Mouse (Mus musculus): ENCODE measurements around the gene Psma2. TPM values are rescaled to one million over a fixed set of nuclear protein-coding genes. Genes with fewer than 3 reads are reported as not detected.

Psma2 gene
- total RNA-seq (2022): 10 to 100 TPM; 61.1 to 67.5 (median 63.3) TPM

DNA sequence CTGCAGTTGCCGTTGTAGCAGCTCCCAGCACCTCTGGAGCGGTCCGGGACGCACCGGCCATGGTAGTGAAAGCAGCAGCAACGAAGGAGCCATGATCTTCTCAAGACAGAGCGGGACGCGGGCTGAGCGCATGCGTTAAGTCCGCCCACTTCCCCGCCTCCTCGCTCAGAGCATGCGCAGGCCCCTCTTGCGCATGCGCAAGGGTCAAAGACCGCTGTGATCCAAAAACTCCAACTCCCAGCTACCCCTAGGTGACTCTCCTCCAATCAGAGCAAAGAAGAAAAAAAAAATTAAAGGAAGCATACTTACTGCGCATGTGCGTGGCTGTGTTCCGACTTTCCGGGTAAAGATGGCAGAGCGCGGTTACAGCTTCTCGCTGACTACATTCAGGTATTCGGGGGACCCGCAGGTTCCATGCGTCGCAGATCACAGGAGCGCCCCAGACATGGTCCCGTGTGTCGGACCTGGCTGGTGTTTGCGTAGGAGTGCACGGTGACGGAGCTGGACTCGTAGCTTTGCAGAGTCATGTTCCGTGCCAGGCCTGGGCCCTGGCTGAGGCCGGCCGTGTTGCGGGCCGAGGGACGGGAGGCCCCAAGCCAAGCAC lies at the start of gene Psma2, which contains the start of gene Mrpl32:
Gene Psma2, plus strand, starts transcription at position 315 of the 604 bp plus-strand sequence.
Gene Mrpl32, minus strand, starts transcription at position 240 of the 604 bp plus-strand sequence.
- peak; percentile 97 for DNase-seq (ENCODE audit: low spot score in 2 of 2)

DNA sequence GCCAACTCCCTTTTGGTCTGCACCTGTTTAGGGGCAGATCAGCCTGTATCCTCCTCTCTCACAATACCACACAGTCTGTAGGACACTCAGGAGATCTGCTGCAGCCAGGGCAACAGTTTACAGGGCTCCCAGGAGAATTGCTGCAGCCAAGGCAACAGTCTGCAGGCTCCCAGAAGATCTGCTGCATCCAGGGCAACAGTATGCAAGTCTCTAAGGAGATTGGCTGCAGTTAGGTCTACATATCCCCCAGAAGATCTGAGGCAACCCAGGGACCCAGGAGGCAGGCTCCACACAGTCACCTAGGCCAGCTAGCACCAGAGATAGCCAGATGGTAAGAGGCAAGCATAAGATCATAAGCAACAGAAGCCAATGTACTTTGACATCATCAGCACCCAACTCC lies 38.9 kb upstream of the Psma2 start:
- no peak for DNase-seq (ENCODE audit: low spot score in 2 of 2)

DNA sequence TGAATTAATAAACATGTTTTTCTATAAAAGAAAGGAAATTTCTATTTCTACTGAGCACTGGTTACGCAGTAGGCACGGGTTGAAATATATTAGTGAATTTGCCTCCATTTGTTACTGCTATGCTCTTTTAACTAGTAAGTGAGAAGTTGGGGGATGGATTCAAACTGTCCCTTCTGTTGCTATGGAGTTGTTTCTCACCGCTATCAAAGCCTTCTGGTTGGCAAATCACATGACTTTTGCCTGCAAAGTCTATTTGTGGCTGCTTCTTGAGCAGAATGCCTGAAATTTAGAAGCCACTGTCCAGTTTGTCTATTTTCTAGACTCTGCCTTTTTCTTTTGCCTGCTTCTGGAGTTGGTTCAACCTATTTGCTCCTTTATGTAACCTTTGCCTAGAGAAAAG lies 32.6 kb upstream of the Psma2 start:
- DNase-seq (ENCODE audit: low spot score in 2 of 2): no peak

DNA sequence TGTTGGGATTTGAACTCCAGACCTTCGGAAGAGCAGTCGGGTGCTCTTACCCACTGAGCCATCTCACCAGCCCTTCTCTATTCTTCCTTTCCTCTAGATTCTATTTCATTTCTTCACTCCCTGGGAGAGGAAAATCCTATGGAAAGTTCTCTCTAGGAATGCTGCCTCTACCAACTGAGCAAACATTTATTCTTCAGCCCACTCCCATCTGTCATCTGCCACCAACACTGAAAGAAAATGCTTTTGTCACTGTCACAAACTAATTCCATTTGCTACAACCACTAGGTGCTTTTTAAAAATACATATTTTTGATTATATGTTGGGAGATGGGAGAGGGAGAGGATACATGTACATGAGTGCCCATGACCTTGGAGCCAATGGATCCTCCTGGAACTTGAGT lies 10.3 kb upstream of the Psma2 start:
- DNase-seq (ENCODE audit: low spot score in 2 of 2): no peak

DNA sequence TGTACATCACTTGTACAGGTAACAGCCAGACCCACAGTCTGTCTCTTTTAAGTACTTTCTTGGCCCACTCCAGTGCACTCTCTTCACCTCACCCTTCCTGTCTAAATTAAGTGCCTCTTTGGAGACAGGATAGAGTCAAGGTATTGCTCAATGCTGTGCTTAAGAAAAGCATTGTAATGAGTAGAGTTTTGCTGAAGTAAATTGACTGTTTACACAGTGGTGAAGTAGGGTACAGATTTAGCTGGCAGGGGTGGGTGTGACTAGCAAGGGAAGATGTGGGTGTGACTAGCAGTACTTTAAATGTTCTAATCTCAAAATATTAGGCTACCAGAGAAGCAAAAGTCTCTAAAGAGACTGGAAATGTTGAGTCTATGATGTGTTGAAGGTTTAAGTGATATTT lies 5.4 kb upstream of the Psma2 start:
- DNase-seq (ENCODE audit: low spot score in 2 of 2): no peak

DNA sequence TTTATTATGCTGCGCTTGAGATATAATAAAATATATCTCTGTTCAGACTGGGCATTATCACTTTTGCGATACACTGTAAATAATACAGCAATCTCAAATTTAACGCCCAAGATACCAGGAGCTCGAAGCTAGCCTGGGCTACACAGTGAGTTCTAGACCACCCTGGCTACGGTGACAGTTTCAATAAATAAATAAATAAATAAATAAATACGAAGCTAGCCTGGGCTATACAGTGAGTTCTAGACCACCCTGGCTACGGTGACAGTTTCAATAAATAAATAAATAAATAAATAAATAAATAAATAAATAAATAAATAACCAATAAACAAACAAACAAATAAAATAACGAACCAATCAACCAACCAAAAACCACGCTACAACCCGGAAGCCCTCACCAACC lies 577 bp upstream of the Psma2 start:
- DNase-seq (ENCODE audit: low spot score in 2 of 2): no peak

DNA sequence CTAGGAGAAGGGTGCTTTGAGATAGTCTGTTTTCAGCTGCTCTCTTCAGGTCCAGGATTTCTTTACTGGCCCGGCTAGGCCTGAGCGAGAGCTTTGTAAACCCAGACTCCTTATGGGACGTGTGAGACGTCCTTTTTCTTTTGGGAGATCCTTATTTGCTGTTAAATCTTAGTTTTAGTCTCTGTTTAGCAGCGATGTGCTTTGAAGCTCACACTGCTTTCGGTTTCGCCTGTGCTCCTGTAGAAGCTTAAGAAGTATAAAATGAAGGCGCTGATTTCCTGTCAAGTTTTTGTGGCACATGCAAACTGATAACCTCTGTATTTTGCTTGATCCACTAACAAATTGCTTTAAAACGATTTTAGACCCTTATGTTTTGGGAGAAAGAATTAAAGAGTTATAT lies 513 bp downstream of the Psma2 start:
- no peak for DNase-seq (ENCODE audit: low spot score in 2 of 2)

DNA sequence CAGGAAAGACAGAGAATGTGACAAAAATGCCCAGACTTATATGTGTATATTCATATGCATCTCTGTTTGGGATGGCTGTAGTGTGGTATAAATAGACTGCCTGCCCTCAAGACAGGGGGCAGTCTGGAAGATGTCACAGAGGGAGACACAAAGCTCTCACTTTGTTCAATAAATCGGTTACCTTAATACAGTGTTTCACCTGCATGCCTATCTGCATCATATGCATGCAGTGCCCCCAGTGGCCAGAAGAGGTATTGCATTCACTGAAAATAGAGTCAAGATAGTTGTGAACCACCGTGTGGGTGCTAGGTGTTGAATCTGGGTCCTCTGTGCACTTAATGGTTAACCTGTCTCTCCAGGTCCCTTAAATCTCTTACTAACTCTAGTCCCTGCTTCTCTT lies 5.7 kb downstream of the Psma2 start:
- DNase-seq (ENCODE audit: low spot score in 2 of 2): peak; percentile 33 to 59

DNA sequence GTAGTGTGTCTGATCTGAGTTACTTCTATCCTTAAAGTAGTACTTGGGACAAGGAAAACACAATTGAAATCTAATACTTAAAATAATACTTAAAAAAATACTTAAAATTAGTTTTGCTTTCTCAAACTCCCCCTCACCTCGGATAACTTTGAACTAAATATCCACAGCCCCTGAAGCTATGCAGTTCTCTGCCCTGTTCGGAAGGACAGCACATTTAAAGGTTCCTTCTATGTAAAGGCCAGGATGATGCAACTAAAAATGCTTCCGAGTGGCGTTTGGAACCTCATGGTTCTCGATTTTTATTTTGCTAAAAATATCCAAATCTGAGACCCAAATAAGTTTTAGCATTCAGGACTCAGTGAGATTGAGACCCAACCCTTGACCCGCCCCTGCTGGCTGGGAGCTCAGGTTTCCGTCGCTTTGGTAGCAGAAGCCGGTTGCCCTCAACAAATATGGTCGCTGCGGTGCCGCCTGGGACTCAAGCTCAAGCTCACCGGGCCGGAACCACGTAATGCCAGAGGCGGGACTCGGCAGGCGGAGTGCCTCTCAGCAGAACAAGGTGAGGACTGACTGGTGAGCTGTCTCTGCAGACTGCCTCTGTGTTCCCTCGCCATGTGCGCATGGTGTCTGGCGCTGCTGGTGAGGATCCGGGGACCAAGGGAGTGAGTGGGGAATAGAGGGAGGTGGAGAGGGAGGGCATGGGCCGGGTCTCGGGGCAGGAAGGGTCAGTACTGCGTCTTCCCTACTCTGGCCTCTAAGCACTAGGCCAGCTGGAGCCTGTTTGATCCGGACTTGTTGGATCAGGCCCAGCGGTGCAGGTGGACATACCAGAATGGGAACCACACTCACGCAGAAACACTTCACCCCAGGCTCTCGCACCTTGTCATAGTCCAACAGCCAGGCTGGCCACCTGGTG lies 16.9 kb downstream of the Psma2 start, which contains the start of gene AW209491:
Gene AW209491, plus strand, starts transcription at position 429 of the 916 bp plus-strand sequence.
- peak; percentile 93 to 96 for DNase-seq (ENCODE audit: low spot score in 2 of 2)

DNA sequence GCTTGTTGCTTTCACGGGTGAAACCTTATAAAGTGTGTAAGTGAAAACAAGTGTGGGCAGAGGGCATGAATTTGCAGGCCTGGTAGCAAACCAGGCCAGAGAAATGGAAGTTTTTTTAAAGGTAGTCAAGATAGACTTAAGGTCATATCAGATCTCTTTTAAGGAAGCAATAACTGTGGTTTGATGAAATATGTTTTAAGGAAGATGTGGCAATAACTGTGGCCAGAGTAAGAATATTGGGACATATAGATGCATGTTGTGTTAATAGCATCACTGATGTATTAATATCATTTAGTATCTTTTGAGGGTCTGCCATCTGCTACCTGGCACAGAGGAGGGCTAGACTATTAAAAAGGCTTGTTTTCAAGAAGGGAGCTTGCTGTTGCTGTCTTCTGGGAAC lies 27.0 kb downstream of the Psma2 start:
- no peak for DNase-seq (ENCODE audit: low spot score in 2 of 2)

DNA sequence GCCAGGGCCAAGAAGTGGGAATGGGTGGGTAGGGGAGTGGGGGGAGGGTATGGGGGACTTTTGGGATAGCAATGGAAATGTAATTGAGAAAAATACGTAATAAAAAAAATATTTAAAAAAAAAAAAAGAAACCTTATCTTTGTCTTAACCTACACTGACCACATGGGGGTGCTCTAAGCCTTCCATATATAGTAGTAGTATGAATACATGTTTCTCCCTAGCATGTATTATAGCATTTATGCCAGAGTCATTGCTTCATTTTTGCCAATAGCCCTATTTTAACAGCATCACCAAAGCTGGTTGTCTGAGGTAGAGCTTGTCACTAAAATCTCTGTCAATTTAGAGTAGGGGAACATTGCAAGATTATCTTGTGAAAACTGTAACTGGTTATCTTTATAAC lies 36.3 kb downstream of the Psma2 start:
- no peak for DNase-seq (ENCODE audit: low spot score in 2 of 2)

DNA sequence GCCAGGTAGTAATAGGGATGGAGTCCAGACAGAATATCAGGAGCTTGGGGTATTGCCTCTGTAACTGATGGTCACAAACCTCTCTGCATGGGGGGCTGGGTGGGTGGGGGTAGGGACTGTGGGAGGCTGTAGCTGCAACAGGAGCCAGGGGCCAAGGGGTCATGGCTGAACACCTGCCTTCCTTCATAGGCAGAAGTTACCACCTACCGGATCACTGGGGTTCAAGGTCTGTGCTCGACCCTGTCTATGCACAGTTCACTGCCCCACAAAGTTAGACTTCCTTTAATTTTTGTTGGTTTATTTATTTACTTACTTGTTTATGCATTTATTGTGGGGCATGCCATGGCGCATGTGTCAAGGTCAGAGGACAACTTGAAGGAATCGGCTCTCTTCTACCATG lies 54.1 kb downstream of the Psma2 start:
- DNase-seq (ENCODE audit: low spot score in 2 of 2): no peak

DNA sequence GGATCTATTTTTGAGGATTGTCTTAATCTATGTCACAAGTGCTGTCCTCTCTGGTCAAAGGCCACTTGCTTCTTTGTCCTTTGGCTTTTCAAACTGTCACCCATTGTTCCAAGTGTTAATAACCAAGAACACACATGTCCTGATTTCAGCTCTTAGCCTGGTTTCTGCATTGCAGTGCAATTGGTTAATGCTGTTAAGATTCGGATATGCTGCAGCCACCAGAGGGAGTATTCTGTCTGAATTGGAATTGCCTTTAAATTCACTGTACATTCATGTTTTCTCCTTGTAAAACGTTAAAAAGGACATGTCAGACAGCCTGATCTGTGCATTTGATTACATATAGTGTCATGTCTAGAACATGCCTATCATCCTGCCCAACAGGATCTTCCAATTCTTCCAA lies 57.3 kb downstream of the Psma2 start:
- DNase-seq (ENCODE audit: low spot score in 2 of 2): peak in 1 of 2 experiments; percentile 42

DNA sequence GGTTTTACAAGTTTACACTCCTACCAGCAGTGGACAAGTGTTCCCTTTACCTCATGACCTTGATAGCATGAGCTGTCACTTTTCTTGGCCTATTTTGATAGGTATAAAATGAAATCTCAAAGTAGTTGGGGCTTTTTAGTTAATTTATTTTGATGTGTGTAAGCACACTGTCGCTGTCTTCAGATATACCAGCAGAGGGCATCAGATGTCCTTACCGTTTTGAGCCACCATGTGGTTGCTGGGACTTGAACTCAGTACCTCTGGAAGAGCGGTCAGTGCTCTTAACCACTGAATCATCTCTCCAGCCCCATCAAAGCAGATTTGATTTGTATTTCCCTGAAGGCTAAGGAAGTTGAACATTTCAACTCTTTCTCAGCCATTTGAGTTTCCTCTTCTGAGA lies 75.9 kb downstream of the Psma2 start:
- no peak for DNase-seq (ENCODE audit: low spot score in 2 of 2)

DNA sequence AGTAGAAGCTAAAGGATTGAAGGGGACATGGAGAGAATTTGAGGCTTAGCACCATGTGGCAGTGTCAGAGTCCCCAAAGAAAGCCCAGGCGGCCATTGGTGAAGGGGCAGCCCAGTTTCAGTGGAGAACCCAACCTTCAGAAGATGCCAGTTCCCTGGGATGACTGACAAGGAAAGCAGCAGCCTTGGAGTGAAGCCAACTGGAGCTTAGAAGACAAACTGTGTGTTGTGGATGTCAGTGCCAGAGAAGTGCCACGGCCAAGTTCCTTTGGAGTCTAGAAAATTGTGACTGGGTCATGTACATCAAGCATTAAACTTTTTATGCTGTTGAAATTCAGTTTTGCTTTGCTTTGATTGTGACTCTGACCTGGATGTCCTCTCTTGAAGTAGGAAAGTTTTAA lies 103.8 kb downstream of the Psma2 start:
- no peak for DNase-seq (ENCODE audit: low spot score in 2 of 2)

DNA sequence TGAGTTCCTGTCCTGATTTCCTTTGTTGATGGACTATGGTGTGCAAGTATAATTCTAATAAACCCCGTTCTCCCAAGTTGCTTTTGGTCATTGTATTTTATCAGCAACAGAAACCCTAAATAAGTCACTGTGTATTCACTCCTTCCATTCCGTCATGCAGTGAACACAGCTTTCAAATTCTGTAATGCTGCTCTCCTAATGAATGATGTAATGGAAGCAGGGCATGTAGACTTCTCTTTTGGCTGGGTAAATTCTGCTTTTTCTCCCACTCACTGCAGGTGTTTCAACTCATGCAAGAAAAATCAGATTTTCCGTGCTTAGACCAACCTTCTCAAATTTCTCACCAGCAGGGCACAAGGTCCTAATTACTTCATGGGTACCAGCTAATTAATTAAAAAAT lies 104.7 kb downstream of the Psma2 start:
- no peak for DNase-seq (ENCODE audit: low spot score in 2 of 2)

Other genes starting within 250 kb of the Psma2 start
- gene Hecw1, start 90.0 kb upstream of the Psma2 start, total RNA-seq (2022): 10 to 100 TPM; 60.8 to 92.2 (median 69.4) TPM
- 10 to 100 TPM; 24.2 to 31.8 (median 27.3) TPM for gene Mrpl32, start 75 bp upstream of the Psma2 start, total RNA-seq (2022)
- 10 to 100 TPM; 21.3 to 22.9 (median 22.4) TPM for gene AW209491, start 16.9 kb downstream of the Psma2 start, total RNA-seq (2022)